Mouse (Mus musculus) liver, embryonic 16.5 days (tissue): Measurements from ENCODE around the gene Hist1h3g. TPM values are rescaled to one million over a fixed set of nuclear protein-coding genes. Genes with fewer than 3 reads are reported as not detected.

Source experiments
- ATAC-seq: fragments of 200-750 bp; cut with Nextera tagmentation; 2 replicates; pipeline ENCODE4 v1.8.0; 2017; ENCODE audit warnings: low read depth, mild to moderate bottlenecking, moderate number of reproducible peaks, moderate library complexity
- H3K27ac ChIP-seq: fragments of 300-500 bp; sonication (generic); 2 replicates; pipeline ENCODE4 v1.5.1; 2014; ENCODE audit warnings: mild to moderate bottlenecking, low read length
- H3K27me3 ChIP-seq: fragments of 300-500 bp; sonication (generic); 2 replicates; pipeline ENCODE4 v1.6.1; 2014; ENCODE audit warnings: low read depth, low read length, mixed read lengths; ENCODE audit not compliant: control insufficient read depth, insufficient read depth
- H3K36me3 ChIP-seq: fragments of 300-500 bp; sonication (generic); 2 replicates; pipeline ENCODE4 v1.6.1; 2014; ENCODE audit warnings: mild to moderate bottlenecking; ENCODE audit not compliant: control insufficient read depth, insufficient read depth
- H3K4me1 ChIP-seq: fragments of 300-500 bp; sonication (generic); 2 replicates; pipeline ENCODE4 v1.6.1; 2014; ENCODE audit warnings: low read depth, low read length, mixed read lengths; ENCODE audit not compliant: control insufficient read depth
- H3K4me2 ChIP-seq: fragments of 300-500 bp; sonication (generic); 2 replicates; pipeline ENCODE4 v1.6.1; 2014; ENCODE audit warnings: low read depth, low read length, mixed read lengths
- H3K4me3 ChIP-seq: fragments of 300-500 bp; sonication (generic); 2 replicates; pipeline ENCODE4 v1.5.1; 2014; ENCODE audit warnings: low read depth, mild to moderate bottlenecking, low read length
- H3K9ac ChIP-seq: fragments of 300-500 bp; sonication (generic); 2 replicates; pipeline ENCODE4 v1.6.1; 2014; ENCODE audit warnings: low read depth, low read length
- H3K9me3 ChIP-seq: fragments of 300-500 bp; sonication (generic); replicated peaks from 2 replicates; pipeline ENCODE4 v1.6.1; 2016; ENCODE audit warnings: low read length; ENCODE audit not compliant: control insufficient read depth
- WGBS: fragments of 180-500 bp; shearing (Covaris S2); extraction: QIAGEN DNeasy Blood & Tissue Kit; methylation state at CpG from one replicate; pipeline ENCODE4 v1.1.7; 2014; ENCODE audit not compliant: insufficient replicate concordance; 5-methylcytosine and 5-hydroxymethylcytosine counted together
- polyA plus RNA-seq: library from polyadenylated mRNA; unstranded; fragments of >200 nt; fragmentation: Nextera tagmentation; extraction: Ambion mirVana; gene quantifications from 2 replicates; pipeline ENCODE4 v1.2.1, GENCODE M21; 2015

Hist1h3g gene
- polyA plus RNA-seq, 1 experiment from 2014 or later, result 11.0 TPM

DNA sequence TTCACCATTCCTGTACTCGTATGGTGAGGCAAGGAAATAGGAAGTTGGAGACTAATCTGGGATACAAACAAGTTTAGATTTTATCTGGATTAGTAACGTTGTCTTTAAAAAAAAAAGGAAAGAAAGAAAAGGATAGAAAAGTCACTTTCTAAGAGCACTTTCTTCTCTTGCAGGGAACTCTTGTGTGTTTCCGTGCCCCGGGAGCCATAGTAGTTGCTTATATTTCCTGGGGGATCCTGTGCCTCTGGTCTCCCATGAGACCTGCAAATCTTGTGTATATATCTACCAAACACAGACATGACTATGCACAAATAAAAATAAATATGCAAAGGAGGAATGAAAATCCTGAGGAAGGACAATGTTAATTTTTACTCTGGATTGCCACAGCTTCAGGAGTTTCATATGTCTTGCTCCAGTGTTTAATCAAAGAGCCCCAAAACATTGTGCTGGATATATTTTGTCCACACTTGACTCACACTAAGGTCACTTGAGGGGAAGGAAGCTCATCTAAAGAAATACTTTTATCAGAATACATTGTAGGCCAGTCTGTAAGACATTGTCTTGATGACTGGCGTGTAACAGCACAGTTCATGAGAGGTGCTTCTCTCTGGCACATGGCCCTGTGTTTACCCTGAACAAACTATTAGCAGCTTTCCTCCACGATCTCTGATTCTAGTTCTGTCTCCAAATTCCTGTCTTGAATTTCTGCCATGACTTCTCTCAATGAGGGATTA, 41.9 kb downstream of the Hist1h3g start:
- 34% methylated on average over 6 of the region's 6 CpGs for WGBS
- H3K9me3 ChIP-seq, result no peaks in the 10 kb centered on the region
- peak overlapping the region; percentile 70 for H3K4me2 ChIP-seq
- peak overlapping the region; percentile 90 for H3K27ac ChIP-seq
- ATAC-seq, result no peak
- no peaks in the 10 kb centered on the region for H3K27me3 ChIP-seq
- H3K9ac ChIP-seq, result peak overlapping the region; percentile 77
- H3K4me1 ChIP-seq, result peaks cover 20% of the 10 kb centered on the region
- H3K4me3 ChIP-seq, result peak overlapping the region; percentile 64
- H3K36me3 ChIP-seq, result no peaks in the 10 kb centered on the region

GRCm38 (mm10) chr13:23577835-23578234, 42.6 kb downstream of the Hist1h3g start:
- Histone ChIP-seq H3K4me2 (peak overlapping the region; percentile 32), H3K9ac (peak overlapping the region; percentile 54), H3K27me3 (no peaks in the 10 kb centered on the region), H3K4me1 (peaks cover 26% of the 10 kb centered on the region), H3K27ac (peak overlapping the region; percentile 80), H3K9me3 (no peaks in the 10 kb centered on the region), H3K4me3 (peak overlapping the region; percentile 34), H3K36me3 (no peaks in the 10 kb centered on the region)
- no peak for ATAC-seq
- WGBS, result 63% methylated on average over 1 of the region's 1 CpGs

GRCm38 (mm10) chr13:23581408-23582218, 46.4 kb downstream of the Hist1h3g start, which contains the start of gene Hist1h4d:
TSS of gene Hist1h4d (plus strand) at chr13:23581598.
- WGBS, result under 1% methylated on average over 43 of the region's 43 CpGs
- H3K36me3 ChIP-seq, result no peaks in the 10 kb centered on the region
- peak within 1 kb of the TSS; percentile 100 for H3K27ac ChIP-seq
- H3K4me2 ChIP-seq, result peak within 1 kb of the TSS; percentile 69
- H3K9me3 ChIP-seq, result no peaks in the 10 kb centered on the region
- peaks cover 40% of the 10 kb centered on the region for H3K4me1 ChIP-seq
- peak; percentile 81 for ATAC-seq
- H3K27me3 ChIP-seq, result no peaks in the 10 kb centered on the region
- peak within 1 kb of the TSS; percentile 69 for H3K4me3 ChIP-seq
- peak within 1 kb of the TSS; percentile 79 for H3K9ac ChIP-seq

- no peaks in the 10 kb centered on the region for H3K36me3 ChIP-seq
- peak overlapping the region; percentile 69 for H3K4me2 ChIP-seq
- 8% methylated on average over 6 of the region's 6 CpGs for WGBS
- no peak; the same call in 1 of the 2 replicates for ATAC-seq
- H3K4me1 ChIP-seq, result peaks cover 32% of the 10 kb centered on the region
- H3K9me3 ChIP-seq, result no peaks in the 10 kb centered on the region
- peak overlapping the region; percentile 100 for H3K27ac ChIP-seq
- peak overlapping the region; percentile 79 for H3K9ac ChIP-seq
- no peaks in the 10 kb centered on the region for H3K27me3 ChIP-seq
- peak overlapping the region; percentile 69 for H3K4me3 ChIP-seq
Measured at GRCm38 (mm10) chr13:23582219-23583056, 47.2 kb downstream of the Hist1h3g start.

DNA sequence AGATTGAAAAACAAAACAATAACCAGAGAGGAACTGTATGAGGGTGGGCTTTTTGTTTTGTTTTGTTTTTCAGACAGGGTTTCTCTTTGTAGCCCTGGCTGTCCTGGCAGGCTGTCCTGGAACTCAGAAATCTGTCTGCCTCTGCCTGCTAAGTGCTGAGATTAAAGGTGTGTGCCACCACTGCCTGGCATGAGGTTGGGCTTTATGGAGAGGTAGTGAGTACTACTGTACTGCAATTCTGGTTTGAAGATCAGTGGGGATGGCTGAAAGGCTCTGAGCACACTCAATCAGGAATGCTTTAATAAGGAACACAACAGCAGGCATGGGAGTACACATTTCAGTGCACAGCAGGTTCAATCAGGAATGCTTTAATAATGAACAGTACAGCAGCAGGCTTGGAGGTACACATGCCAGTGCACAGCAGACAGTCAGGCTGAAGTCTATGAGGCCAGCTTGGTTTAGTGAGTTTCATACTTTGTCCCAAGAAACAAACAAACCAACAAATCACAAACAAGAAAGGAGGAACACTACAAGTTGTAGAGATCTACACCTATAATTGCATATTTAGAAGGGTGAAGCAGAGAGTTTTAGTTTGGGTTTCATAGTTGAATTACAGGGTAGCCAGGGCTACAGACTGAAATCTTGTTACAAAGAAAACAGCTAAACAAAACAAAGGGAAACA, 48.3 kb downstream of the Hist1h3g start:
- Histone ChIP-seq H3K4me1 (peaks cover 31% of the 10 kb centered on the region), H3K36me3 (no peaks in the 10 kb centered on the region), H3K9me3 (no peaks in the 10 kb centered on the region), H3K9ac (peak overlapping the region; percentile 79), H3K4me2 (peak overlapping the region; percentile 69), H3K4me3 (peak overlapping the region; percentile 69), H3K27ac (peak overlapping the region; percentile 100), H3K27me3 (no peaks in the 10 kb centered on the region)
- no peak for ATAC-seq

DNA sequence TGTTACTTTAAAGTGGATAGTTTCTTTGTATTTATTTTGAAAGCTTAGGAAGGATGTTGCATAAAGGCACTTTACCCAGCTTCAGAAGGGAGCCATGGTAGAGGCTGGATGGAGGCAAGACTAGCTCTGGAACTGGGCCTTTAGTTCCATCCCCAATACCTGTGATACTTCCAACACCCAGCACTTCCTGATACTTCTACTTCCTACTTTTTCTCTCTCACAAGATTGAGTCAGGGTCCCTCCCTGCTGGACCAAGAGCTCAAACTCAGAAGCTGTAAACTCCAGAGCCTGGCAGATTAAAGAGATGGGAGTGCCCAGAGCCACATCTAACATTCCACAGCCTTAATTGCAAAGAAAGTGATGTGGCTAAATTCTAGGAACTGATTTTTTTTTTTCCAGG, 49.1 kb downstream of the Hist1h3g start:
- Histone ChIP-seq H3K4me2 (peak overlapping the region; percentile 69), H3K27me3 (no peaks in the 10 kb centered on the region), H3K4me3 (peak overlapping the region; percentile 65), H3K36me3 (no peaks in the 10 kb centered on the region), H3K9me3 (no peaks in the 10 kb centered on the region), H3K4me1 (peaks cover 29% of the 10 kb centered on the region), H3K9ac (peak overlapping the region; percentile 82), H3K27ac (peak overlapping the region; percentile 100)
- no peak for ATAC-seq

- peaks cover 29% of the 10 kb centered on the region for H3K4me1 ChIP-seq
- no peaks in the 10 kb centered on the region for H3K9me3 ChIP-seq
- H3K4me3 ChIP-seq, result peak overlapping the region; percentile 65
- ATAC-seq, result peak; percentile 3; the same call in 1 of the 2 replicates
- peak overlapping the region; percentile 82 for H3K9ac ChIP-seq
- peak overlapping the region; percentile 69 for H3K4me2 ChIP-seq
- no peaks in the 10 kb centered on the region for H3K36me3 ChIP-seq
- no peaks in the 10 kb centered on the region for H3K27me3 ChIP-seq
- WGBS, result under 1% methylated on average over 21 of the region's 21 CpGs
- H3K27ac ChIP-seq, result peak overlapping the region; percentile 100
Measured at GRCm38 (mm10) chr13:23585029-23585441, 49.8 kb downstream of the Hist1h3g start.
